Mouse (Mus musculus) ES-E14 (cell line): Measurements from ENCODE around the gene Frrs1. TPM values are rescaled to one million over a fixed set of nuclear protein-coding genes. Genes with fewer than 3 reads are reported as not detected.

Source experiments
- DNase-seq: peaks from one replicate; pipeline ENCODE4 v3.0.0-alpha.2; 2013; ENCODE audit warnings: low read depth, low spot score
- H3K27ac ChIP-seq: 2 replicates; pipeline ENCODE4 v1.5.1; 2012; ENCODE audit warnings: low read depth, mild to moderate bottlenecking, low read length, moderate library complexity, mixed read lengths; ENCODE audit not compliant: poor library complexity, insufficient read depth, severe bottlenecking
- H3K36me3 ChIP-seq: 2 replicates; pipeline ENCODE4 v1.6.1; 2012; ENCODE audit warnings: mild to moderate bottlenecking, low read length, moderate library complexity, mixed read lengths; ENCODE audit not compliant: control insufficient read depth, poor library complexity, insufficient read depth, severe bottlenecking
- H3K4me1 ChIP-seq, 2 experiments: fragments of 150-350 bp in 1 of 2; sonication (generic) in 1 of 2; 2 replicates each; pipeline ENCODE4 v1.6.1; 2012; ENCODE audit warnings: low read length in 2 of 2, mild to moderate bottlenecking in 1 of 2, mixed read lengths in 1 of 2; ENCODE audit not compliant: control insufficient read depth in 2 of 2, insufficient read depth in 2 of 2, poor library complexity in 1 of 2
- H3K4me3 ChIP-seq, 2 experiments: fragments of 150-350 bp in 1 of 2; sonication (generic) in 1 of 2; 2 replicates each; pipeline ENCODE4 v1.5.1; 2012; ENCODE audit warnings: low read length in 2 of 2, low read depth in 1 of 2, mild to moderate bottlenecking in 1 of 2, mixed read lengths in 1 of 2; ENCODE audit not compliant: insufficient read depth in 1 of 2, poor library complexity in 1 of 2, severe bottlenecking in 1 of 2
- H3K9ac ChIP-seq: 2 replicates; pipeline ENCODE4 v1.6.1; 2012; ENCODE audit warnings: low read depth, mild to moderate bottlenecking, low read length, mixed read lengths; ENCODE audit not compliant: poor library complexity, insufficient read depth, severe bottlenecking
- H3K9me3 ChIP-seq: fragments of 150-350 bp; sonication (generic); 2 replicates; pipeline ENCODE4 v1.6.1; 2012; ENCODE audit warnings: low read depth, mild to moderate bottlenecking, low read length; ENCODE audit not compliant: control insufficient read depth, insufficient read depth
- CHD2 ChIP-seq: IDR thresholded peaks from 2 replicates; pipeline ENCODE4 v1.6.1; 2014; ENCODE audit warnings: mild to moderate bottlenecking, low read depth, low read length, inconsistent platforms
- HCFC1 ChIP-seq: IDR thresholded peaks from 2 replicates; pipeline ENCODE4 v1.6.1; 2012; ENCODE audit warnings: low read length, inconsistent platforms, borderline replicate concordance; ENCODE audit not compliant: insufficient read depth
- MAFK ChIP-seq: IDR thresholded peaks from 2 replicates; pipeline ENCODE4 v1.6.1; 2014; ENCODE audit warnings: mild to moderate bottlenecking, low read depth, low read length, inconsistent platforms; ENCODE audit not compliant: insufficient read depth
- ZC3H11A ChIP-seq: IDR thresholded peaks from 2 replicates; pipeline ENCODE4 v1.6.1; 2012; ENCODE audit warnings: low read depth, mild to moderate bottlenecking, inconsistent platforms, low read length, borderline replicate concordance
- ZNF384 ChIP-seq: IDR thresholded peaks from 2 replicates; pipeline ENCODE4 v1.6.1; 2012; ENCODE audit warnings: low read depth, low read length, inconsistent platforms
- in situ Hi-C, 2 experiments: fragments of 600-800 bp; cut with MboI; formaldehyde crosslinking; loops; one replicate each; pipeline ENCODE4 v1.15.1; 2025; ENCODE audit warnings: low sequenced_read_pairs in 2 of 2, inconsistent platforms in 1 of 2; ENCODE audit not compliant: unreplicated experiment in 2 of 2
- total RNA-seq: library from RNA; depleted of rRNA; stranded (reverse); fragments of 300-350 nt; gene quantifications from 2 replicates; pipeline ENCODE4 v1.2.3, GENCODE M21; 2012

Frrs1 gene
- total RNA-seq, 1 experiment: 69.3 TPM

DNA sequence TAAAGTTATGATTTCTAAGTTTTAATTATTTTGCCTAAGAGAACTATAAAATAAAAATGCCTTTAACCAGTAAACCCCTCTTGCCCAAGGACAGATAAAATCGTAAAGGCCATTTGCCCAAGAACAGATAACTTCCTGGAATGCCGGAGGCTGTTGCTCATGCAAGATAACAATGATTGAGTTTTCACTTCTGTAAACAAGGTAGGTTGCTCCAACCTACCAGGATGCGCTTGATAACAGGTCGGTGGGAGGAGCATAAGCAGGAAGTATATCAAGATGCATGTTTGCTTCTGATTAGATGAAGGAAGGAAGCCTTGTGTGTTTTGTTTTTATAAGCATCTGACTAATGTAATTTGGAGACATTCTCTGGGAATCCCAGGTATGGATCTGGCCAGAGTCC is 13.2 kb upstream of the Frrs1 start:
- Histone ChIP-seq H3K4me3 (no peak overlapping the region), H3K9me3 (no peaks in the 10 kb centered on the region), H3K9ac (no peak overlapping the region), H3K4me1 (peaks cover 0 to 3% of the 10 kb centered on the region in 2 experiments; a peak in 1 of 4 replicates), H3K27ac (no peak overlapping the region), H3K36me3 (no peaks in the 10 kb centered on the region)
- DNase-seq: no peak
- TF ChIP-seq ZC3H11A: no peak
- in situ Hi-C loops: no loop called here

GRCm38 (mm10) chr3:116848099-116848498 is 11.2 kb upstream of the Frrs1 start:
- H3K9ac ChIP-seq: no peak overlapping the region
- in situ Hi-C loops: no loop called here
- H3K4me1 ChIP-seq: peaks cover 0 to 3% of the 10 kb centered on the region in 2 experiments; a peak in 1 of 4 replicates
- no peaks in the 10 kb centered on the region for H3K36me3 ChIP-seq
- TF ChIP-seq MAFK (no peak), CHD2 (no peak), HCFC1 (no peak), ZNF384 (no peak), ZC3H11A (no peak)
- no peak overlapping the region for H3K4me3 ChIP-seq
- no peak overlapping the region for H3K27ac ChIP-seq
- H3K9me3 ChIP-seq: no peaks in the 10 kb centered on the region
- no peak for DNase-seq

- Histone ChIP-seq H3K27ac (no peak overlapping the region), H3K4me3 (no peak overlapping the region), H3K9ac (no peak overlapping the region), H3K9me3 (no peaks in the 10 kb centered on the region), H3K36me3 (no peaks in the 10 kb centered on the region), H3K4me1 (peaks cover 0 to 3% of the 10 kb centered on the region in 2 experiments; a peak in 1 of 4 replicates)
- in situ Hi-C loops: no loop called here
- TF ChIP-seq MAFK (no peak), ZC3H11A (no peak), ZNF384 (no peak), CHD2 (no peak), HCFC1 (no peak)
- DNase-seq: no peak
Observed at GRCm38 (mm10) chr3:116848936-116849335, 10.3 kb upstream of the Frrs1 start.

GRCm38 (mm10) chr3:116850376-116850775 is 8.9 kb upstream of the Frrs1 start:
- Histone ChIP-seq H3K9me3 (no peaks in the 10 kb centered on the region), H3K36me3 (no peaks in the 10 kb centered on the region), H3K27ac (no peak overlapping the region), H3K4me1 (no peaks in the 10 kb centered on the region), H3K9ac (no peak overlapping the region), H3K4me3 (no peak overlapping the region)
- in situ Hi-C loops: no loop called here
- no peak for DNase-seq
- no peak for TF ChIP-seq CHD2
- no peak for TF ChIP-seq MAFK
- TF ChIP-seq ZNF384: no peak
- no peak for TF ChIP-seq HCFC1
- no peak for TF ChIP-seq ZC3H11A

DNA sequence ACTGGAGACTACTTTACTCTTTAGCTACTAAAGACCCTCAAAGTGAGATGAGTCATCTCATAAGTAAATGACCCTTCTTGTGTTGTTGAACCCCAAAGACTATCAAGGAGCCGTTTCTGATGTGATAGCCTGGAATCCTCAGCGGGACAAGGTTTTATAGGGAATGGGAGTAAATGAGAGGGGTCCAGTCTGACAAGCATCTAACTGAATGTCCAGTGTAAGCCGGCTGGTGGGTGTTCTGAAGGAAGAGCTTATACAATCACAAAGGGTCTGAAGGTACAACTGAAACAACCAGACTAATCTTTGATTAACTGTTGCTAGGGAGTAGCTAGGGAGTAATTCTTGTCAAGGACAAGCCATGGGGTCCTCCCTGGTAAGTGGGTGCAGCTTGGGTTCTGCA is 6.8 kb upstream of the Frrs1 start:
- no peak for DNase-seq
- Histone ChIP-seq H3K4me3 (no peak overlapping the region), H3K9ac (no peak overlapping the region), H3K36me3 (no peaks in the 10 kb centered on the region), H3K4me1 (no peaks in the 10 kb centered on the region), H3K9me3 (no peaks in the 10 kb centered on the region), H3K27ac (no peak overlapping the region)
- in situ Hi-C loops: no loop called here
- TF ChIP-seq MAFK (no peak), ZNF384 (no peak), HCFC1 (no peak), CHD2 (no peak), ZC3H11A (no peak)
